27 mouse cellular contexts compared by ENCODE assay signal in genomic region chr6:101686578-101686977, GRCm38 (mm10).
DNase-seq lines count a peak whose midpoint lies in the region; ATAC-seq and TF ChIP-seq lines count a peak whose summit lies in the region.
"Had no signal": no experiment of that assay in that cellular context is flagged by ENCODE, and none has a peak within 500 bp of the region (broad histone marks: within the 10 kb centered on the region; RNA-seq: fewer than 3 reads in every experiment).

No protein-coding gene starts in this region.

- H3K4me1 ChIP-seq in forebrain, embryonic 13.5 days: peaks cover 6% of the 10 kb centered on the region
- no peaks in the 10 kb centered on the region for H3K4me1 ChIP-seq in forebrain, embryonic 10.5 days
- peaks cover 8% of the 10 kb centered on the region; the same call in 1 of the 2 replicates for H3K4me1 ChIP-seq in forebrain, embryonic 15.5 days
- no peaks in the 10 kb centered on the region for H3K4me1 ChIP-seq in forebrain, embryonic 12.5 days
- no peaks in the 10 kb centered on the region for H3K4me1 ChIP-seq in midbrain, postnatal 0 days (ENCODE audit: insufficient read depth, low read length)
- 0 out of 2 replicates have a peak, but pooled peaks cover 3% of the 10 kb centered on the region for H3K4me1 ChIP-seq in midbrain, embryonic 15.5 days
- no peaks in the 10 kb centered on the region for H3K4me1 ChIP-seq in forebrain, postnatal 0 days (ENCODE audit: insufficient read depth)
- H3K4me1 ChIP-seq: embryonic facial prominence, embryonic 13.5 days; embryonic facial prominence, embryonic 15.5 days had no signal

- H3K36me3 ChIP-seq in forebrain, embryonic 13.5 days (ENCODE audit: poor library complexity, severe bottlenecking): no peaks in the 10 kb centered on the region
- H3K36me3 ChIP-seq in forebrain, embryonic 10.5 days (replicated peaks): no peaks in the 10 kb centered on the region
- no peaks in the 10 kb centered on the region for H3K36me3 ChIP-seq in forebrain, embryonic 15.5 days
- H3K36me3 ChIP-seq in forebrain, embryonic 12.5 days (replicated peaks): no peaks in the 10 kb centered on the region
- H3K36me3 ChIP-seq in midbrain, postnatal 0 days (ENCODE audit: insufficient read depth, low read length): no peaks in the 10 kb centered on the region
- no peaks in the 10 kb centered on the region for H3K36me3 ChIP-seq in midbrain, embryonic 15.5 days (replicated peaks)
- no peaks in the 10 kb centered on the region for H3K36me3 ChIP-seq in forebrain, postnatal 0 days (ENCODE audit: insufficient read depth)
- H3K36me3 ChIP-seq: embryonic facial prominence, embryonic 13.5 days; embryonic facial prominence, embryonic 15.5 days; G1E had no signal

- H3K9me3 ChIP-seq in forebrain, embryonic 13.5 days (replicated peaks): no peaks in the 10 kb centered on the region
- no peaks in the 10 kb centered on the region for H3K9me3 ChIP-seq in forebrain, embryonic 10.5 days
- H3K9me3 ChIP-seq in forebrain, embryonic 15.5 days: no peaks in the 10 kb centered on the region
- H3K9me3 ChIP-seq in forebrain, embryonic 12.5 days: no peaks in the 10 kb centered on the region
- no peaks in the 10 kb centered on the region for H3K9me3 ChIP-seq in midbrain, postnatal 0 days (ENCODE audit: low read length)
- H3K9me3 ChIP-seq in midbrain, embryonic 15.5 days: no peaks in the 10 kb centered on the region
- no peaks in the 10 kb centered on the region for H3K9me3 ChIP-seq in forebrain, postnatal 0 days (ENCODE audit: low read length)
- H3K9me3 ChIP-seq: embryonic facial prominence, embryonic 13.5 days; embryonic facial prominence, embryonic 15.5 days; G1E had no signal

- H3K4me3 ChIP-seq in forebrain, embryonic 13.5 days: no peak overlapping the region
- H3K4me3 ChIP-seq in forebrain, embryonic 10.5 days: no peak overlapping the region
- no peak overlapping the region for H3K4me3 ChIP-seq in forebrain, embryonic 15.5 days
- H3K4me3 ChIP-seq in forebrain, embryonic 12.5 days (replicated peaks): no peak overlapping the region
- H3K4me3 ChIP-seq in midbrain, postnatal 0 days (ENCODE audit: low read depth, low read length): no peak overlapping the region
- no peak overlapping the region for H3K4me3 ChIP-seq in midbrain, embryonic 15.5 days
- H3K4me3 ChIP-seq in forebrain, postnatal 0 days (ENCODE audit: low read depth, low read length): no peak overlapping the region
- H3K4me3 ChIP-seq: embryonic facial prominence, embryonic 13.5 days; embryonic facial prominence, embryonic 15.5 days; erythroblast, embryonic 14.5 days had no signal

- no peak for DNase-seq in forebrain, embryonic 10.5 days (ENCODE audit: extremely low spot score, low spot score)
- DNase-seq in midbrain, postnatal 0 days (ENCODE audit: low spot score): peak; percentile 29
- peak; percentile 23 for DNase-seq in forebrain, postnatal 0 days
- no peak for DNase-seq in layer of hippocampus, adult 8-10 months (ENCODE audit: low spot score in 2 of 2)
- DNase-seq: adrenal gland, adult 8-10 months; adrenal gland, postnatal 14 days; adrenal gland, postnatal 36 days; B cell, adult 2 months; cerebellum, adult 11 months; cerebellum, adult 18-20 months; cerebellum, adult 8-10 months; cerebellum, adult 9-11 months; cerebellum, postnatal 14 days; cerebellum, postnatal 36 days; embryo, embryonic 11 days had no signal

- H3K9ac ChIP-seq in forebrain, embryonic 13.5 days: no peak overlapping the region
- no peak overlapping the region for H3K9ac ChIP-seq in forebrain, embryonic 15.5 days (replicated peaks)
- H3K9ac ChIP-seq in forebrain, embryonic 12.5 days: no peak overlapping the region
- no peak overlapping the region for H3K9ac ChIP-seq in midbrain, postnatal 0 days (replicated peaks; ENCODE audit: low read length, poor library complexity, severe bottlenecking)
- H3K9ac ChIP-seq in midbrain, embryonic 15.5 days: no peak overlapping the region
- H3K9ac ChIP-seq in forebrain, postnatal 0 days: no peak overlapping the region
- H3K9ac ChIP-seq: embryonic facial prominence, embryonic 13.5 days; embryonic facial prominence, embryonic 15.5 days had no signal

- no peak overlapping the region for H3K4me2 ChIP-seq in forebrain, embryonic 13.5 days
- H3K4me2 ChIP-seq in forebrain, embryonic 15.5 days (replicated peaks): no peak overlapping the region
- no peak overlapping the region for H3K4me2 ChIP-seq in forebrain, embryonic 12.5 days
- no peak overlapping the region for H3K4me2 ChIP-seq in midbrain, postnatal 0 days (ENCODE audit: low read depth, low read length, poor library complexity, severe bottlenecking)
- H3K4me2 ChIP-seq in midbrain, embryonic 15.5 days: no peak overlapping the region
- H3K4me2 ChIP-seq in forebrain, postnatal 0 days (ENCODE audit: low read depth): no peak overlapping the region
- H3K4me2 ChIP-seq: embryonic facial prominence, embryonic 13.5 days; embryonic facial prominence, embryonic 15.5 days had no signal

- H3K27ac ChIP-seq in forebrain, embryonic 13.5 days: no peak overlapping the region
- H3K27ac ChIP-seq in forebrain, embryonic 10.5 days: no peak overlapping the region
- no peak overlapping the region for H3K27ac ChIP-seq in forebrain, embryonic 15.5 days (replicated peaks)
- no peak overlapping the region for H3K27ac ChIP-seq in forebrain, embryonic 12.5 days
- no peak overlapping the region for H3K27ac ChIP-seq in midbrain, postnatal 0 days (ENCODE audit: low read depth, low read length)
- H3K27ac ChIP-seq in midbrain, embryonic 15.5 days: no peak overlapping the region
- no peak overlapping the region for H3K27ac ChIP-seq in forebrain, postnatal 0 days (ENCODE audit: low read depth, low read length)
- H3K27ac ChIP-seq: embryonic facial prominence, embryonic 13.5 days; embryonic facial prominence, embryonic 15.5 days had no signal

- peak; percentile 58; the same call in 1 of the 2 replicates for ATAC-seq in forebrain, embryonic 13.5 days
- peak; percentile 60; the same call in 1 of the 2 replicates for ATAC-seq in forebrain, embryonic 15.5 days (replicated peaks)
- ATAC-seq in forebrain, embryonic 12.5 days (ENCODE audit: low FRiP score): no peak
- ATAC-seq in midbrain, postnatal 0 days (ENCODE audit: low FRiP score): no peak
- ATAC-seq in midbrain, embryonic 15.5 days (replicated peaks): no peak
- ATAC-seq in forebrain, postnatal 0 days: peak; percentile 66
- ATAC-seq: activated CD4-positive, CD25-positive, alpha-beta regulatory T cell, adult 4 months; CD4-positive, CD25-positive, alpha-beta regulatory T cell, adult 4 months; Patski had no signal

- no peaks in the 10 kb centered on the region for H3K27me3 ChIP-seq in forebrain, embryonic 13.5 days
- no peaks in the 10 kb centered on the region for H3K27me3 ChIP-seq in forebrain, embryonic 10.5 days (ENCODE audit: poor library complexity, severe bottlenecking)
- H3K27me3 ChIP-seq in forebrain, embryonic 15.5 days: no peaks in the 10 kb centered on the region
- H3K27me3 ChIP-seq in forebrain, embryonic 12.5 days: no peaks in the 10 kb centered on the region
- no peaks in the 10 kb centered on the region for H3K27me3 ChIP-seq in midbrain, postnatal 0 days (ENCODE audit: insufficient read depth, low read length)
- H3K27me3 ChIP-seq in midbrain, embryonic 15.5 days (replicated peaks): no peaks in the 10 kb centered on the region
- H3K27me3 ChIP-seq in forebrain, postnatal 0 days (ENCODE audit: insufficient read depth, low read length): no peaks in the 10 kb centered on the region
- H3K27me3 ChIP-seq: CH12.LX; embryonic facial prominence, embryonic 13.5 days; embryonic facial prominence, embryonic 15.5 days; Patski had no signal

- no peak for TF ChIP-seq CTCF in midbrain, postnatal 0 days (IDR thresholded peaks at IDR 0.05)
- TF ChIP-seq CTCF in forebrain, postnatal 0 days (IDR thresholded peaks at IDR 0.05; ENCODE audit: low read depth): no peak

Comparison
In these comparisons a context has a peak if more than half of its experiments do, and no peak if none do; other contexts are left out.
1. ATAC-seq: peak in forebrain, embryonic 13.5 days (single experiment), forebrain, embryonic 15.5 days (single experiment) and forebrain, postnatal 0 days (single experiment); none in forebrain, embryonic 12.5 days (single experiment), midbrain, postnatal 0 days (single experiment) and midbrain, embryonic 15.5 days (single experiment).
2. DNase-seq: peak in midbrain, postnatal 0 days (single experiment) and forebrain, postnatal 0 days (single experiment); none in forebrain, embryonic 10.5 days (single experiment) and layer of hippocampus, adult 8-10 months (0 of 2).